Mouse (Mus musculus) forebrain, embryonic 10.5 days (tissue): ENCODE measurements at regions not wholly inside any gene's neighbourhood (a gene's known extent, or its start where the extent isn't known, plus 50 kb on each side); places are given as distances from the start of the nearest gene placed in this dataset.

Experiments
- DNase-seq: peaks from one replicate; pipeline ENCODE4 v3.0.0-alpha.2; 2017; ENCODE audit warnings: low spot score; ENCODE audit errors: extremely low spot score
- H3K27ac ChIP-seq: fragments of 300-500 bp; sonication (generic); 2 replicates; pipeline ENCODE4 v1.5.1; 2016; ENCODE audit warnings: mild to moderate bottlenecking
- H3K27me3 ChIP-seq: fragments of 300-500 bp; sonication (generic); 2 replicates; pipeline ENCODE4 v1.6.1; 2016; ENCODE audit warnings: mild to moderate bottlenecking; ENCODE audit not compliant: poor library complexity, severe bottlenecking
- H3K36me3 ChIP-seq: fragments of 300-500 bp; sonication (generic); replicated peaks from 2 replicates; pipeline ENCODE4 v1.6.1; 2016; ENCODE audit warnings: mild to moderate bottlenecking, moderate library complexity
- H3K4me1 ChIP-seq: fragments of 300-500 bp; sonication (generic); 2 replicates; pipeline ENCODE4 v1.6.1; 2016
- H3K4me3 ChIP-seq: fragments of 300-500 bp; sonication (generic); 2 replicates; pipeline ENCODE4 v1.5.1; 2016; ENCODE audit warnings: mild to moderate bottlenecking, moderate library complexity
- H3K9me3 ChIP-seq: fragments of 300-500 bp; sonication (generic); 2 replicates; pipeline ENCODE4 v1.6.1; 2016; ENCODE audit warnings: mild to moderate bottlenecking, moderate library complexity
- WGBS: fragments of 180-500 bp; shearing (Covaris S2); methylation state at CpG from one replicate; pipeline ENCODE4 v1.1.7; 2016; 5-methylcytosine and 5-hydroxymethylcytosine counted together

- Histone ChIP-seq H3K4me1 (peaks cover 3% of the 10 kb centered on the region; the same call in 1 of the 2 replicates), H3K27ac (no peak overlapping the region), H3K27me3 (no peaks in the 10 kb centered on the region), H3K36me3 (no peaks in the 10 kb centered on the region), H3K9me3 (no peaks in the 10 kb centered on the region), H3K4me3 (no peak overlapping the region)
- no peak for DNase-seq
- 75% methylated on average over 8 of the region's 8 CpGs for WGBS
These were observed 127.3 kb upstream of the Spin1 start for GRCm38 (mm10) chr13:50973379-50973778.

GRCm38 (mm10) chr13:50975306-50975920 lies 125.3 kb upstream of the Spin1 start:
- no peak overlapping the region for H3K4me3 ChIP-seq
- peaks cover 3% of the 10 kb centered on the region; the same call in 1 of the 2 replicates for H3K4me1 ChIP-seq
- no peaks in the 10 kb centered on the region for H3K27me3 ChIP-seq
- WGBS: 87% methylated on average over 12 of the region's 12 CpGs
- no peak for DNase-seq
- H3K36me3 ChIP-seq: no peaks in the 10 kb centered on the region
- no peaks in the 10 kb centered on the region for H3K9me3 ChIP-seq
- H3K27ac ChIP-seq: no peak overlapping the region

- Histone ChIP-seq H3K4me3 (no peak overlapping the region), H3K4me1 (no peaks in the 10 kb centered on the region), H3K27me3 (no peaks in the 10 kb centered on the region), H3K36me3 (no peaks in the 10 kb centered on the region), H3K27ac (no peak overlapping the region), H3K9me3 (peaks cover 5% of the 10 kb centered on the region; the same call in 1 of the 2 replicates)
- 79% methylated on average over 1 of the region's 1 CpGs for WGBS
- no peak for DNase-seq
These were observed 118.7 kb upstream of the Spin1 start for GRCm38 (mm10) chr13:50982005-50982404.

- no peak for DNase-seq
- Histone ChIP-seq H3K9me3 (peaks cover 5% of the 10 kb centered on the region; the same call in 1 of the 2 replicates), H3K27me3 (no peaks in the 10 kb centered on the region), H3K36me3 (no peaks in the 10 kb centered on the region), H3K27ac (no peak overlapping the region), H3K4me1 (no peaks in the 10 kb centered on the region), H3K4me3 (no peak overlapping the region)
- 91% methylated on average over 10 of the region's 10 CpGs for WGBS
These were observed 117.7 kb upstream of the Spin1 start for GRCm38 (mm10) chr13:50982990-50983389.

GRCm38 (mm10) chr13:50991726-50992432 lies 108.8 kb upstream of the Spin1 start:
- Histone ChIP-seq H3K27ac (no peak overlapping the region), H3K36me3 (no peaks in the 10 kb centered on the region), H3K4me1 (no peaks in the 10 kb centered on the region), H3K4me3 (no peak overlapping the region), H3K9me3 (peaks cover 10% of the 10 kb centered on the region; the same call in 1 of the 2 replicates), H3K27me3 (no peaks in the 10 kb centered on the region)
- no peak for DNase-seq
- 86% methylated on average over 9 of the region's 9 CpGs for WGBS

GRCm38 (mm10) chr13:50999738-51000137 lies 100.9 kb upstream of the Spin1 start:
- Histone ChIP-seq H3K4me1 (no peaks in the 10 kb centered on the region), H3K36me3 (no peaks in the 10 kb centered on the region), H3K27me3 (no peaks in the 10 kb centered on the region), H3K9me3 (no peaks in the 10 kb centered on the region), H3K4me3 (no peak overlapping the region), H3K27ac (no peak overlapping the region)
- 93% methylated on average over 4 of the region's 4 CpGs for WGBS
- DNase-seq: no peak

- no peak overlapping the region for H3K4me3 ChIP-seq
- no peak for DNase-seq
- no peak overlapping the region for H3K27ac ChIP-seq
- H3K36me3 ChIP-seq: no peaks in the 10 kb centered on the region
- 81% methylated on average over 3 of the region's 3 CpGs for WGBS
- no peaks in the 10 kb centered on the region for H3K27me3 ChIP-seq
- H3K4me1 ChIP-seq: no peaks in the 10 kb centered on the region
- H3K9me3 ChIP-seq: no peaks in the 10 kb centered on the region
These were observed 95.9 kb upstream of the Spin1 start for GRCm38 (mm10) chr13:51004827-51005226.

- Histone ChIP-seq H3K36me3 (no peaks in the 10 kb centered on the region), H3K4me1 (no peaks in the 10 kb centered on the region), H3K27me3 (no peaks in the 10 kb centered on the region), H3K4me3 (no peak overlapping the region), H3K9me3 (no peaks in the 10 kb centered on the region), H3K27ac (no peak overlapping the region)
- no peak for DNase-seq
- WGBS: 90% methylated on average over 7 of the region's 7 CpGs
These were observed 89.9 kb upstream of the Spin1 start for GRCm38 (mm10) chr13:51010736-51011135.

GRCm38 (mm10) chr13:51016209-51016608 lies 84.5 kb upstream of the Spin1 start:
- 82% methylated on average over 3 of the region's 3 CpGs for WGBS
- Histone ChIP-seq H3K27ac (no peak overlapping the region), H3K27me3 (no peaks in the 10 kb centered on the region), H3K9me3 (no peaks in the 10 kb centered on the region), H3K4me1 (peaks cover 16% of the 10 kb centered on the region), H3K4me3 (no peak overlapping the region), H3K36me3 (no peaks in the 10 kb centered on the region)
- no peak for DNase-seq

GRCm38 (mm10) chr13:51016956-51017703 lies 83.5 kb upstream of the Spin1 start:
- H3K4me3 ChIP-seq: no peak overlapping the region
- H3K36me3 ChIP-seq: no peaks in the 10 kb centered on the region
- no peaks in the 10 kb centered on the region for H3K9me3 ChIP-seq
- no peak for DNase-seq
- no peaks in the 10 kb centered on the region for H3K27me3 ChIP-seq
- H3K4me1 ChIP-seq: peaks cover 21% of the 10 kb centered on the region
- peak overlapping the region; percentile 70 for H3K27ac ChIP-seq
- WGBS: 78% methylated on average over 16 of the region's 16 CpGs

GRCm38 (mm10) chr13:51017727-51018321 lies 82.9 kb upstream of the Spin1 start:
- H3K27ac ChIP-seq: peak overlapping the region; percentile 75
- peak; percentile 20 for DNase-seq
- H3K4me3 ChIP-seq: no peak overlapping the region
- H3K4me1 ChIP-seq: peaks cover 28% of the 10 kb centered on the region
- no peaks in the 10 kb centered on the region for H3K27me3 ChIP-seq
- WGBS: 57% methylated on average over 10 of the region's 10 CpGs
- H3K9me3 ChIP-seq: no peaks in the 10 kb centered on the region
- H3K36me3 ChIP-seq: no peaks in the 10 kb centered on the region

GRCm38 (mm10) chr13:51018366-51018765 lies 82.3 kb upstream of the Spin1 start:
- Histone ChIP-seq H3K9me3 (no peaks in the 10 kb centered on the region), H3K27ac (peak overlapping the region; percentile 75), H3K4me3 (no peak overlapping the region), H3K27me3 (no peaks in the 10 kb centered on the region), H3K36me3 (no peaks in the 10 kb centered on the region), H3K4me1 (peaks cover 30% of the 10 kb centered on the region)
- WGBS: 64% methylated on average over 10 of the region's 10 CpGs
- DNase-seq: peak; percentile 18
